Mouse (Mus musculus): ENCODE data around the gene Palm2.

Palm2 gene

GRCm38 (mm10) chr4:57569711-57570110 lies 135.7 kb downstream of the Palm2 start:
- no peak for DNase-seq

DNA sequence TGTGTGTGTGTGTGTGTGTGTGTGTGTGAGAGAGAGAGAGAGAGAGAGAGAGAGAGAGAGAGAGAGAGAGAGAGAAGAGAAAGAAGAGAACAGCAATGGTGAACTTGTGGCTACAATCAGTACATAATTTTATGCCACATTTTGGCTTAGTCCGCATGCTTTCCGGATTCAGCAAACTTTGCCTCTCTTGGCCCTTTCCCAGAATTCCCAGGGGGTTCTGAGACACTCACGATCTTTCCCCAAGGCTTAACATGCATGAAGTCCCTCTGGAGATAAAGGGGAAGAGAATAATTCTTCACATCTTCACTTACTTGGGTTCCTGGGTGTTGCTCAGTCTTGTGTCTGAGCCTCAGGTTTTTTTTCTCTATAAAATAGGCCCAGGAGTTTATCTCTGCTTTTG lies 136.2 kb downstream of the Palm2 start:
- DNase-seq = no peak

GRCm38 (mm10) chr4:57574181-57574580 lies 140.1 kb downstream of the Palm2 start:
- DNase-seq = no peak

- DNase-seq = no peak
Measured at GRCm38 (mm10) chr4:57574646-57575045, 140.6 kb downstream of the Palm2 start.

- DNase-seq = no peak
Measured at GRCm38 (mm10) chr4:57575686-57576085, 141.6 kb downstream of the Palm2 start.

DNA sequence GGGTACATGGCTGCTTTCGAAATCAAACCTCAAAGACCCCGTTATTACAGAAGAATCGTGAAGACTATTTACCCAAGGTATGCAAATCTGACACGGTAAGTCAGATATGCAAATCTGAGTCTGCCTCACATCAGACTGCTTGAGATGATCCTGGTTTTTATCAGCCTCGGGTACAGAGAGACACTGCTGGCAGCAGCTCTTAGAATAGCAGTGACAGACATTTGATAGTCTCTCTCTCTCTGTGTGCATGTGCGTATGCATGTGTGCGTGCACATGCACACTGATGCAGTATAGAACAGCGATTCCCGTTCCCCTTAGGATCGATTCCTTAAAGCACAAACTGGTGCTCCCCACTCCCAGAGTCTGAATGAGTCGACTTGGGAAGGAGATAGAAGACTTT lies 142.0 kb downstream of the Palm2 start:
- DNase-seq = no peak

- DNase-seq = no peak
Measured at GRCm38 (mm10) chr4:57579683-57580082, 145.6 kb downstream of the Palm2 start.

- no peak for DNase-seq
Measured at GRCm38 (mm10) chr4:57585281-57585800, 151.3 kb downstream of the Palm2 start.

DNA sequence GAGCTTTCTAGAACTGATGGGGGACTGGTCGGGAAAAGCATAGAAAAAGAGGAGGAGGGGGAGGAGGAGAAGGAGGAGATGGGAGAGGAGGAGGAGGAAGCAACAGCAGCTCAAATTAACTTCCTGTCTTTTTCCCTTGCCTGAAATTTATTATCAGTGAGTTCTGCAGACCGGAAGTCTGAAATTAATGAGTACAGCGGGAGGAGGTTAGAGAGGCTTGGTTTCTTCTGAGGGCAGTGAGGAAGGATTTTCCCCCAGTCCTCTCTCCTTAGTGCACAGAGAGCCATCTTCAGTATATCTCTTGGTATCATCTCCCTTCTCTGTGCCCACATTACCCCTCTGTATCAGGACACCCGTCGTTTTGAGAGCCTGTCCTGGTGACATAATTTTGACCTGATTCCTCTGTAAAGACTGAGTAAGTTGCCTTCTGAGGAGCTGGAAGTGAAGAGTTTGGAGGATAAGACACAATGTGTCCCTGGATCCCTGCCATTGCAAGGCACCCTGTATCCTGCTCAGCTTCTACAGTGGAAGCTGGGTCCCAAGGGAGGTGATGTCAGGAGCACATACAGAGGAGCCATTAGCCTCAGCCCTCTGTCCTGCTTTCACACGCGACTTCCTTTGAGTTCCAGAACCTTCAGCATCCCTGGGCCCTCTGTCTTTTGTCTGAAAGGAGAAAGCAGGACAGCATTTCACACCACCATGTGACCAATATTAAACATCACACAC lies 153.0 kb downstream of the Palm2 start:
- peak; percentile 7 to 34 for DNase-seq

DNA sequence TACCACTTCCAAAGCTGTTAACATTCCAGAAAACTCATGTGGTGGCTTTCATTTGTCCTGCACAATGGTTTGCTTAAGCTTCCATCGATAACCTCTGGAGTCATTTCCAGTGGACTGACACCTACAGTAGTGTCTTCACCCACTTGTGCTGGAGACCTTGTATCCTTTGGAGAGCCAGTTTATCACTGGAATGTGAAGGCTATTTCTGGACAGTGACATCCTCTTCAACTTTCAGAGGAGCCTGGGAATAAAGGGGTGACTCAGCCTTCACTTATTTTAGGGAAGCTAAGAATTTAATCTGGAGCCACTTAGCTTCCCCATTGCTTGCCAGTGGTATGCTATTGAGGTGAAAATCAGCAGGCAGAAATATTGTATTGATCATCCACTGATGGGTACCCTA lies 154.3 kb downstream of the Palm2 start:
- no peak for DNase-seq

GRCm38 (mm10) chr4:57592751-57593150 lies 158.7 kb downstream of the Palm2 start:
- no peak for DNase-seq

GRCm38 (mm10) chr4:57599946-57600345 lies 165.9 kb downstream of the Palm2 start:
- DNase-seq = no peak

DNA sequence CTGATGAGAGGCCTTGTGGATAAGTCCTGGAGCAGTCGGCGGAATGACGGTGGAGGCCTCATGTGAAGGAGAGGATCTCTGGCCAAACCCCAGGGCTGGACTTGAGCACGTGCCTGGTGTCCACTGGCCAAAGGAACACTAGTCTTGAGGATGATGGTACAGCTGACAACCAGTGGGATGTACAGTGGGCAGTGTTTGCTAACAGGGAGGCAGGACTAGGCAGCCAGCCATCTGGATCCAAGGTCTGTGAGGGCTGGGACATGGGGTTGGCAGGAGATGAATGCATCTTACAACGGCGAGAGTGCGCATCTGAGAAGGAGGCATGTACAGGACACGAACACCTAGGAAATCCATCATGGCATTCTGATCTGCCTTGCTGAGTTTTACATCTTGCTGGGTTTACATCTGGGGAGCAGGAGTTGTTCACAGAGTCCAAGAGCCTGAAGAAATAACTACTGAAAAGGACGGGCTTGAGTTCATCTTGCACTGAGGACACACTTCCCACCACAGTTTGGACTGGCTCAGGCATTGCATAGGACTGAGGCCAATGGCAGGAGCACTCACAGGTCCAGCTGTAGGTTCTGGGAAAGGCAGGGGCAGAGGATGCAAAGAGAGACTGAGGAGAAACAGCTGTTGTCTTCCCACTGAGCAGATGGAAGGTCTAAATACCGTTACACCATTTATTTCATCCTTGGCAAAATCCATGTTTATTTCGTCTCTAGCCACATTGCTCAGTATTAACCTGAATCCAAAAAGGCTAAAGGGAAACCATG lies 166.8 kb downstream of the Palm2 start:
- no peak for DNase-seq

DNA sequence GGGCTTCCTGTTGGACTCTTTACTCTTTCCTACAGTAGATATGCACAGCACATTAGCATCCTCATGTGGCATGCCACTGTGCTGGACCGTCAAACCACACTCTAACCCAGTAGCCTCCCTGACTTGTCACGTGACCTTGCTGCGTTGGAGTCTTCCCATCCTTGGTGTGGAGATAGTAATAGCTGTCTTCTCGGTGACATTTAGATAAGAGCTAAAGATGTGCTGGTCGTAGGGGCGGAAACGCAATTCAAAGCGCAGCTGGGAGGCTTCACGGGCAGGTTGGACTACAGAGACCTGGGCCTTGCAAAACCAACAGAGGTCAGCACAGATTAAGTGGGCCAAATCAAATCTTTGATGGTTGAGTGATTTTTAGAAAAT lies 167.4 kb downstream of the Palm2 start:
- DNase-seq = peak in 1 of 2 experiments; percentile 18

GRCm38 (mm10) chr4:57601903-57602617 lies 168.0 kb downstream of the Palm2 start:
- no peak for DNase-seq

DNA sequence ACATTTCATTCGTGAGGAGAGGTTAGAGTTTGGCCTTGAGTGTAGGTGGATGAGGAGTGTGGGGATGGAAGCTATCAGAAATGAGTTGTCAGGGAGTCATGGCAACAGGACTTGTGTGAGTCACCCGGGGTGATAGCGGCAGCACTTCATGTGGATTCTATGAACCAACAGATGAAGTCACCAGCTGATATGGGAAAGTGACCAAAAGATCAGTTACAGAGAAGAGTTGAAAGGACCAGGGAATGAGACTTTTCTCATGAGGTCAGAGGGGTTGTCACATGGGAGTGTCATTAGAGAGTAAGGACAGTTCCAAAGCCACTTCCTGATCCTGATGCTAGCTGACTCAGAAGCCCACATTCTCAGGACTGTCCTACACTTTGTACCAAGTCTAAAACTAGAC lies 172.2 kb downstream of the Palm2 start:
- no peak for DNase-seq

- peak; percentile 95 to 96 for DNase-seq
Measured at GRCm38 (mm10) chr4:57607247-57607942, 173.3 kb downstream of the Palm2 start.

- peak; percentile 29 to 45 for DNase-seq
Measured at GRCm38 (mm10) chr4:57611303-57612077, 177.4 kb downstream of the Palm2 start.

- DNase-seq = no peak
Measured at GRCm38 (mm10) chr4:57612716-57613115, 178.7 kb downstream of the Palm2 start.

DNA sequence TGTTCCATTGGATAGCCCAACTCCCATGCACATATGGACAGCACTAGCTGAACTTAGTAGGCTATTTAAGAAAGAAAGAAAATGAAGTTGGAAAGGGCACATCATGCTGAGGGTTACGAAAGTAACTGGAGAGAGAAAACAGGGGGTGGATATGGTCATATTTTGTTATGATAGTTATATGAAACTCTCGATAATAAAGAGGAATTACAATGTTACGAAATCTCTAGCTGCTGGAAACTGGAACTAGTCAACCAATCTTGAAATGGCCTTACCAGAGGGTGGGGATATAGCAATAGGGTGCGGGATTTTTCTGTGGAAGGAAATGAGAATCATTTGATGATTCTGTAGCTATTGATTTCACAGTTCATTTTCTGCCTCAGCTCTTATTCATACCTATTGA lies 180.6 kb downstream of the Palm2 start:
- DNase-seq = no peak

DNA sequence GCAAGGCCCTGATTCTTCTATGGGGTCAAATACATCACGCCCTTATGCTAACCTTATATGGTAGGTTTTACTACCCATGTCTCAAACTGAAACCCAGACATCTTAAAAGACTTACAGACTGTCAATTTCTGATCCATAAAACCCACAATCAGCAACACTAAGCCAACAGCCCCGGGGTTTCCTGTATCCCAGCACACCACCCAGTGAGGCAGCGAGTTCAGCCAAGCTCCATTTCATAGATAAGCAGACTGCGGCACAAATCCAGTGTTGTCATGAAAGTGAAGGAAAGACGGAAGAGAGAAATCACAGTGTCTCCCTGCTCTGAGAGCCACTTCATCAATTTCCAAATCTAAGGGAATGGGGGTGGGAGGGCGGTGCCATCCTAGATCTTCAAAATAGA lies 184.7 kb downstream of the Palm2 start:
- no peak for DNase-seq

DNA sequence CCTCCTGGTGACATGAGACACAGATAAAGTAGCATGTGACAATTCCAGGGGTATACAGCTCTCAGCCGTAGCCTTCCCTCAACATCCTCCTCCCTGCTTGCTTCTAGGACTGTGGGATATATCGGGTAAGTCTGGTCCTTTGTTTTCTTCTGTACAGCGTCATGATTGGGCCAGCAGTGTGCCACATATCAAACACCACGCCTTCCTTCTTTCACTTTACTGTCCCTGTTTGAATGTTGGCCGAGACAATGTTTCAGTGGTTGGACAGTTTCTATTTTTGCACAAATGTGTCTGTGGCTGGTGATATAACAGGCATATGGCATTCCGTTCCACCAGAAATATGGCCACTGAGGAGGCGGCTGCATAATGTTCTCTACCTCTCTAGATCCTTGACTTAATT lies 188.8 kb downstream of the Palm2 start:
- no peak for DNase-seq

Data from kidney, postnatal 4 days (tissue).